ENCODE assay signal across 14 mouse cellular contexts in the genomic region with DNA sequence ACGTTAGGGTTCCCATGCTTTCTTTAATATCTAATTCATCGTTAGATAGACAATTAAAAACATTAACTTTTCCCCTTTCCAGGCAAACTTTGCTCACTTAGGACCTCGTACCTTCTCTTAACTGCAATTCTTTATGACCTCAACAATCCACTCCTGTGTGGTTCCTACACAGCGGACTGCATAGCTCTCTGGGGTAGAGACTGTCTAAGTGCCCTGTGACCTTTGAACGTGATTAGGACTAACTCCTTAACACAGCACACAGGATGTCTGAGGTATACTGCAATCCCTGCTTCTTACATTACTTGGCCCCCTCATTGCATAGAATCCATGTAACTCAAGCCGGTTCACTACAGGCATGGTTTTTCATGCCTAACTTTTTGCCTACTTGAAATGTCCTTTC.
"Had no signal": no experiment of that assay in that cellular context is flagged by ENCODE, and none has a peak within 500 bp of the region (broad histone marks: within the 10 kb centered on the region; RNA-seq: fewer than 3 reads in every experiment).

No protein-coding gene starts in this region.

- DNase-seq: lung, adult 18-20 months; lung, embryonic 14.5 days; lung, postnatal 10 days; lung, postnatal 4 days; right cerebral cortex, postnatal 14 days; thymus, adult 2 months; thymus, postnatal 25 days; thymus, postnatal 4 days had no signal

- H3K4me2 ChIP-seq: lung, embryonic 14.5 days; midbrain, embryonic 13.5 days; midbrain, embryonic 15.5 days; neural tube, embryonic 12.5 days; stomach, embryonic 15.5 days had no signal

- H3K27ac ChIP-seq: midbrain, embryonic 10.5 days; midbrain, embryonic 13.5 days; midbrain, embryonic 15.5 days; neural tube, embryonic 12.5 days; stomach, embryonic 15.5 days; stomach, postnatal 0 days had no signal

- H3K9ac ChIP-seq: lung, embryonic 14.5 days; midbrain, embryonic 13.5 days; midbrain, embryonic 15.5 days; neural tube, embryonic 12.5 days; stomach, embryonic 15.5 days had no signal

- H3K27me3 ChIP-seq: midbrain, embryonic 13.5 days; midbrain, embryonic 15.5 days; neural tube, embryonic 12.5 days; stomach, embryonic 15.5 days had no signal

- H3K4me3 ChIP-seq: midbrain, embryonic 10.5 days; midbrain, embryonic 13.5 days; midbrain, embryonic 15.5 days; neural tube, embryonic 12.5 days; stomach, embryonic 15.5 days had no signal

- H3K36me3 ChIP-seq: midbrain, embryonic 10.5 days; midbrain, embryonic 13.5 days; midbrain, embryonic 15.5 days; neural tube, embryonic 12.5 days; stomach, embryonic 15.5 days had no signal

- ATAC-seq: midbrain, embryonic 13.5 days; midbrain, embryonic 15.5 days had no signal

- H3K9me3 ChIP-seq: midbrain, embryonic 10.5 days; midbrain, embryonic 13.5 days; midbrain, embryonic 15.5 days; neural tube, embryonic 12.5 days; stomach, embryonic 15.5 days had no signal
